Mouse (Mus musculus) CH12.LX (cell line): ENCODE data around the gene App.

Experiments used
- CHD2 ChIP-seq: IDR thresholded peaks from 2 replicates; pipeline ENCODE4 v1.6.1; 2011; ENCODE audit warnings: low read length, improper control_type of control experiment
- CTCF ChIP-seq, 2 experiments: IDR thresholded peaks in 1 of 2; conservative IDR thresholded peaks in 1 of 2; 2 replicates each; pipeline ENCODE4 v1.5.1; 2011 to 2012; ENCODE audit warnings: low read depth in 2 of 2, low read length in 2 of 2, improper control_type of control experiment in 1 of 2, inconsistent platforms in 1 of 2, mild to moderate bottlenecking in 1 of 2, moderate library complexity in 1 of 2
- ETS1 ChIP-seq: conservative IDR thresholded peaks from 2 replicates; pipeline ENCODE4 v1.6.1; 2012; ENCODE audit warnings: low read depth, mild to moderate bottlenecking, inconsistent platforms, low read length, improper control_type of control experiment, moderate library complexity
- HCFC1 ChIP-seq: IDR thresholded peaks from 2 replicates; pipeline ENCODE4 v1.6.1; 2012; ENCODE audit warnings: low read depth, mild to moderate bottlenecking, inconsistent platforms, low read length, improper control_type of control experiment
- IRF4 ChIP-seq: IDR thresholded peaks from 2 replicates; pipeline ENCODE4 v1.6.1; 2014; ENCODE audit warnings: low read depth, mild to moderate bottlenecking, inconsistent platforms, low read length, improper control_type of control experiment
- MAFK ChIP-seq: IDR thresholded peaks from 2 replicates; pipeline ENCODE4 v1.6.1; 2011; ENCODE audit warnings: low read length, improper control_type of control experiment; ENCODE audit not compliant: insufficient replicate concordance
- MAZ ChIP-seq: IDR thresholded peaks from 2 replicates; pipeline ENCODE4 v1.6.1; 2012; ENCODE audit warnings: low read depth, mild to moderate bottlenecking, inconsistent platforms, low read length, improper control_type of control experiment, moderate library complexity
- MEF2A ChIP-seq: IDR thresholded peaks from 2 replicates; pipeline ENCODE4 v1.6.1; 2014; ENCODE audit warnings: low read depth, mild to moderate bottlenecking, inconsistent platforms, low read length, improper control_type of control experiment, borderline replicate concordance
- MYC ChIP-seq: IDR thresholded peaks from 2 replicates; pipeline ENCODE4 v1.6.1; 2011; ENCODE audit warnings: low read depth, mild to moderate bottlenecking, improper control_type of control experiment, low read length
- PAX5 ChIP-seq: IDR thresholded peaks from 2 replicates; pipeline ENCODE4 v1.6.1; 2012; ENCODE audit warnings: low read length, inconsistent platforms, mixed read lengths
- POLR2A ChIP-seq: IDR thresholded peaks from 2 replicates; pipeline ENCODE4 v1.6.1; 2011; ENCODE audit warnings: low read depth, mild to moderate bottlenecking, improper control_type of control experiment, low read length
- ZC3H11A ChIP-seq: IDR thresholded peaks from 2 replicates; pipeline ENCODE4 v1.6.1; 2012; ENCODE audit warnings: low read depth, mild to moderate bottlenecking, inconsistent platforms, low read length, improper control_type of control experiment
- ZNF384 ChIP-seq: IDR thresholded peaks from 2 replicates; pipeline ENCODE4 v1.6.1; 2012; ENCODE audit warnings: low read depth, low read length, improper control_type of control experiment, inconsistent platforms

DNA sequence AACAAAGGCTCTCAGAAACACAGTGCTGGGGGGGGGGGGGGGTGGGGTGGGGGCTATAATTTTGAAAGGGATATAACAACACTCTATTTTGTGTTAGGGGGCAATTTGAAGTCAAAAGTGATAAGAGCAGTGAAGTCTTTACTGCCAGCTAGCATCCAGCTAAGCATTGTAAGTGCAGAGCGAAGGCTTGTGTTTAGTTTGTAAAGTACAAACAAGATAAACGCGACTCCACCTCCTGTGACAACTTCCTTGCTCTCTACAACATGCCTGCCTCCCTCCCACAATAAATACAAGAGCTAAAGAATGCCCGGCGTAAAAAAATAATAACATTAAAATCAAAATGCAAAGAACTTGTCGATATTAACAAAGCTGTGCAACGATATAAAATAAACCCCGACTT lies 40.5 kb downstream of the App start:
- no peak for TF ChIP-seq POLR2A
- TF ChIP-seq MYC = no peak
- TF ChIP-seq CTCF (conservative IDR thresholded peaks at IDR 0.05 in 1 of 2, IDR thresholded peaks at IDR 0.05 in 1 of 2; ENCODE audit: low read depth in 2 of 2, low read length in 2 of 2) = no peak
- no peak for TF ChIP-seq ZC3H11A
- no peak; the same call in 1 of the 2 replicates for TF ChIP-seq IRF4
- TF ChIP-seq MAZ = no peak
- no peak for TF ChIP-seq HCFC1
- TF ChIP-seq PAX5 = no peak
- no peak for TF ChIP-seq ZNF384
- no peak for TF ChIP-seq ETS1
- no peak for TF ChIP-seq CHD2
- no peak for TF ChIP-seq MAFK
- TF ChIP-seq MEF2A = 0 out of 2 replicates have a peak, but pooled peaks have one; percentile 1
